Mouse (Mus musculus) kidney, postnatal 0 days (tissue): ENCODE measurements around the gene Rnf215. TPM values are rescaled to one million over a fixed set of nuclear protein-coding genes. Genes with fewer than 3 reads are reported as not detected.

Experiments
- ATAC-seq: fragments of 200-750 bp; cut with Nextera tagmentation; replicated peaks from 2 replicates; pipeline ENCODE4 v1.8.0; 2017; ENCODE audit warnings: low read depth, moderate number of reproducible peaks, moderate TSS enrichment, moderate library complexity; ENCODE audit not compliant: low FRiP score
- DNase-seq: peaks from one replicate; pipeline ENCODE4 v3.0.0-alpha.2; 2016; ENCODE audit warnings: low spot score
- H3K27ac ChIP-seq: fragments of 300-500 bp; sonication (generic); 2 replicates; pipeline ENCODE4 v1.5.1; 2014; ENCODE audit warnings: mild to moderate bottlenecking
- H3K27me3 ChIP-seq: fragments of 300-500 bp; sonication (generic); 2 replicates; pipeline ENCODE4 v1.6.1; 2014; ENCODE audit warnings: low read length, mixed read lengths; ENCODE audit not compliant: insufficient read depth
- H3K36me3 ChIP-seq: fragments of 300-500 bp; sonication (generic); 2 replicates; pipeline ENCODE4 v1.6.1; 2014; ENCODE audit warnings: low read length, mixed read lengths; ENCODE audit not compliant: insufficient read depth
- H3K4me1 ChIP-seq: fragments of 300-500 bp; sonication (generic); replicated peaks from 2 replicates; pipeline ENCODE4 v1.6.1; 2014; ENCODE audit warnings: antibody characterized with exemption, low read length, mixed read lengths; ENCODE audit not compliant: insufficient read depth
- H3K4me2 ChIP-seq: fragments of 300-500 bp; sonication (generic); 2 replicates; pipeline ENCODE4 v1.6.1; 2014; ENCODE audit warnings: mild to moderate bottlenecking, low read length, moderate library complexity, mixed read lengths
- H3K4me3 ChIP-seq: fragments of 300-500 bp; sonication (generic); replicated peaks from 2 replicates; pipeline ENCODE4 v1.5.1; 2014; ENCODE audit warnings: low read depth, low read length
- H3K9ac ChIP-seq: fragments of 300-500 bp; sonication (generic); 2 replicates; pipeline ENCODE4 v1.6.1; 2014; ENCODE audit warnings: low read depth, low read length
- H3K9me3 ChIP-seq: fragments of 300-500 bp; sonication (generic); replicated peaks from 2 replicates; pipeline ENCODE4 v1.6.1; 2016; ENCODE audit warnings: low read length, inconsistent platforms, mixed read lengths
- CTCF ChIP-seq: IDR thresholded peaks from 2 replicates; pipeline ENCODE4 v1.5.1; 2016; ENCODE audit warnings: antibody characterized with exemption, low read depth, mild to moderate bottlenecking, moderate library complexity
- WGBS: fragments of 180-500 bp; shearing (Covaris S2); extraction: QIAGEN DNeasy Blood & Tissue Kit; methylation state at CpG from one replicate; pipeline ENCODE4 v1.1.7; 2014; 5-methylcytosine and 5-hydroxymethylcytosine counted together
- polyA plus RNA-seq: library from polyadenylated mRNA; unstranded; fragments of >200 nt; fragmentation: Nextera tagmentation; extraction: Ambion mirVana; gene quantifications from 2 replicates; pipeline ENCODE4 v1.2.1, GENCODE M21; 2015

Gene Rnf215
- polyA plus RNA-seq, 1 experiment from 2014 or later: 29.8 TPM

GRCm38 (mm10) chr11:4142352-4142751, 7.3 kb downstream of the Rnf215 start:
- Histone ChIP-seq H3K27me3 (no peaks in the 10 kb centered on the region), H3K27ac (no peak overlapping the region), H3K4me3 (no peak overlapping the region), H3K4me2 (no peak overlapping the region), H3K36me3 (peaks cover 47% of the 10 kb centered on the region), H3K9me3 (no peaks in the 10 kb centered on the region), H3K9ac (no peak overlapping the region), H3K4me1 (no peaks in the 10 kb centered on the region)
- no peak for ATAC-seq
- no peak for DNase-seq
- no peak for TF ChIP-seq CTCF
- 86% methylated on average over 4 of the region's 4 CpGs for WGBS

- WGBS: 87% methylated on average over 21 of the region's 21 CpGs
- H3K4me1 ChIP-seq: no peaks in the 10 kb centered on the region
- DNase-seq (no peak), ATAC-seq (no peak)
- H3K4me3 ChIP-seq: no peak overlapping the region
- peaks cover 42% of the 10 kb centered on the region for H3K36me3 ChIP-seq
- no peak overlapping the region for H3K27ac ChIP-seq
- no peaks in the 10 kb centered on the region for H3K27me3 ChIP-seq
- TF ChIP-seq CTCF: no peak
- H3K9me3 ChIP-seq: no peaks in the 10 kb centered on the region
- H3K9ac ChIP-seq: no peak overlapping the region
- H3K4me2 ChIP-seq: no peak overlapping the region
Measured at GRCm38 (mm10) chr11:4143281-4144062, 8.5 kb downstream of the Rnf215 start.

- WGBS: 82% methylated on average over 6 of the region's 6 CpGs
Measured at GRCm38 (mm10) chr11:4146381-4146780, 11.4 kb downstream of the Rnf215 start.

GRCm38 (mm10) chr11:4147098-4147497, 12.1 kb downstream of the Rnf215 start:
- H3K27me3 ChIP-seq: no peaks in the 10 kb centered on the region
- no peaks in the 10 kb centered on the region for H3K9me3 ChIP-seq
- no peak for DNase-seq
- 90% methylated on average over 10 of the region's 10 CpGs for WGBS
- peaks cover 24% of the 10 kb centered on the region; the same call in 1 of the 2 replicates for H3K36me3 ChIP-seq
- no peak overlapping the region for H3K9ac ChIP-seq
- H3K4me1 ChIP-seq: no peaks in the 10 kb centered on the region
- no peak overlapping the region for H3K4me2 ChIP-seq
- TF ChIP-seq CTCF: no peak
- no peak overlapping the region for H3K27ac ChIP-seq
- no peak overlapping the region for H3K4me3 ChIP-seq
- no peak for ATAC-seq

More at GRCm38 (mm10) chr11:4146381-4146780, 11.4 kb downstream of the Rnf215 start:
- H3K27me3 ChIP-seq: no peaks in the 10 kb centered on the region
- no peak overlapping the region for H3K9ac ChIP-seq
- H3K36me3 ChIP-seq: peaks cover 24% of the 10 kb centered on the region; the same call in 1 of the 2 replicates
- TF ChIP-seq CTCF: no peak
- no peak overlapping the region for H3K27ac ChIP-seq
- no peak overlapping the region for H3K4me3 ChIP-seq
- no peaks in the 10 kb centered on the region for H3K4me1 ChIP-seq
- H3K4me2 ChIP-seq: no peak overlapping the region
- no peak for ATAC-seq
- H3K9me3 ChIP-seq: no peaks in the 10 kb centered on the region
- DNase-seq: no peak

GRCm38 (mm10) chr11:4148120-4148519, 13.1 kb downstream of the Rnf215 start:
- Histone ChIP-seq H3K4me1 (no peaks in the 10 kb centered on the region), H3K4me2 (no peak overlapping the region), H3K27me3 (no peaks in the 10 kb centered on the region), H3K9ac (no peak overlapping the region), H3K4me3 (no peak overlapping the region), H3K27ac (no peak overlapping the region), H3K9me3 (no peaks in the 10 kb centered on the region), H3K36me3 (peaks cover 20% of the 10 kb centered on the region; the same call in 1 of the 2 replicates)
- 84% methylated on average over 5 of the region's 5 CpGs for WGBS
- TF ChIP-seq CTCF: no peak
- peak; percentile 12 for DNase-seq
- no peak for ATAC-seq

GRCm38 (mm10) chr11:4148536-4149156, 13.6 kb downstream of the Rnf215 start:
- peaks cover 16% of the 10 kb centered on the region; the same call in 1 of the 2 replicates for H3K36me3 ChIP-seq
- ATAC-seq (no peak), DNase-seq (no peak)
- H3K4me2 ChIP-seq: no peak overlapping the region
- no peaks in the 10 kb centered on the region for H3K27me3 ChIP-seq
- H3K27ac ChIP-seq: peak overlapping the region; percentile 42; the same call in 1 of the 2 replicates
- no peak overlapping the region for H3K4me3 ChIP-seq
- H3K4me1 ChIP-seq: no peaks in the 10 kb centered on the region
- 50% methylated on average over 9 of the region's 9 CpGs for WGBS
- H3K9ac ChIP-seq: no peak overlapping the region
- H3K9me3 ChIP-seq: no peaks in the 10 kb centered on the region
- TF ChIP-seq CTCF: no peak
